Mouse (Mus musculus) erythroblast, embryonic 14.5 days (primary cell): ENCODE measurements at regions not wholly inside any gene's neighbourhood (a gene's known extent, or its start where the extent isn't known, plus 50 kb on each side); places are given as distances from the start of the nearest gene placed in this dataset.
"Not testable (repeated sequence)": the region's sequence is repeated elsewhere in the genome, so short reads cannot be mapped to it uniquely, and the experiment has no call there.

Source experiments
- GATA1 ChIP-seq: IDR thresholded peaks from 2 replicates; pipeline ENCODE4 v1.6.1; 2012; ENCODE audit warnings: low read length, inconsistent platforms, mixed read lengths
- TAL1 ChIP-seq: IDR thresholded peaks from 3 replicates; pipeline ENCODE4 v1.6.1; 2012; ENCODE audit warnings: low read length, inconsistent platforms, mixed read lengths

DNA sequence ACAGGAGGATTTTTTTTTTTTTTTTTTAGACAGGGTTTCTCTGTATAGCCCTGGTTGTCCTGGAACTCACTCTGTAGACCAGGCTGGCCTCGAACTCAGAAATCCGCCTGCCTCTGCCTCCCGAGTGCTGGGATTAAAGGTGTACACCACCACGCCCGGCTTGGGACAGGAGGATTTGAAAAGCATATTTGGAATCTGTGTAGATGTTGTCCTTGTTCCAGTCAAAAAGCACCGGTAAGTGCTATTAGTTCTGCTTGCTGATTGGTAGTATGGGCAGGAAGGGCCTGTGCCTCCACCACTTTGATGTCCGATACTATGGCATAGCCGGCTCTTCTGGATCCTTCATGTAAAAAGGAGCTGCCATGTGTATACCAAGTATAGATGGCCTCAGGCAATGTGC is 66.5 kb upstream of the Lemd2 start:
- not testable (repeated sequence) for TF ChIP-seq GATA1, TAL1
